Mouse (Mus musculus) heart, embryonic 14.5 days (tissue): ENCODE measurements at regions not wholly inside any gene's neighbourhood (a gene's known extent, or its start where the extent isn't known, plus 50 kb on each side); places are given as distances from the start of the nearest gene placed in this dataset.

Experiments
- ATAC-seq: fragments of 200-750 bp; cut with Nextera tagmentation; 2 replicates; pipeline ENCODE4 v1.8.0; 2017; ENCODE audit warnings: low read depth, moderate TSS enrichment; ENCODE audit not compliant: insufficient number of reproducible peaks, insufficient read depth, low FRiP score
- H3K27ac ChIP-seq, 2 experiments: fragments of 200-500 bp in 1 of 2; fragments of 300-500 bp in 1 of 2; sonication (generic) in 1 of 2; replicated peaks in 1 of 2; 2 replicates each; pipeline ENCODE4 v1.5.1; 2012 to 2014; ENCODE audit warnings: low read depth in 2 of 2, low read length in 2 of 2, control low read depth in 1 of 2, mild to moderate bottlenecking in 1 of 2, mixed read lengths in 1 of 2; ENCODE audit not compliant: control insufficient read depth in 1 of 2, insufficient read depth in 1 of 2
- H3K27me3 ChIP-seq: fragments of 300-500 bp; sonication (generic); 2 replicates; pipeline ENCODE4 v1.6.1; 2014; ENCODE audit warnings: mild to moderate bottlenecking, low read length, control low read depth; ENCODE audit not compliant: control insufficient read depth, insufficient read depth
- H3K36me3 ChIP-seq: fragments of 300-500 bp; sonication (generic); 2 replicates; pipeline ENCODE4 v1.6.1; 2014; ENCODE audit warnings: mild to moderate bottlenecking, control low read depth, low read length, mixed read lengths; ENCODE audit not compliant: control insufficient read depth, insufficient read depth
- H3K4me1 ChIP-seq, 2 experiments: fragments of 200-500 bp in 1 of 2; fragments of 300-500 bp in 1 of 2; sonication (generic) in 1 of 2; 2 replicates each; pipeline ENCODE4 v1.6.1; 2012 to 2014; ENCODE audit warnings: low read length in 2 of 2, control low read depth in 1 of 2, mixed read lengths in 1 of 2; ENCODE audit not compliant: control insufficient read depth in 2 of 2, insufficient read depth in 2 of 2
- H3K4me2 ChIP-seq: fragments of 300-500 bp; sonication (generic); 2 replicates; pipeline ENCODE4 v1.6.1; 2014; ENCODE audit warnings: mild to moderate bottlenecking, low read length
- H3K4me3 ChIP-seq, 2 experiments: fragments of 200-500 bp in 1 of 2; fragments of 300-500 bp in 1 of 2; sonication (generic) in 1 of 2; 2 replicates each; pipeline ENCODE4 v1.5.1; 2012 to 2014; ENCODE audit warnings: low read length in 2 of 2, mild to moderate bottlenecking in 2 of 2, control low read depth in 1 of 2, low read depth in 1 of 2, moderate library complexity in 1 of 2; ENCODE audit not compliant: control insufficient read depth in 1 of 2, insufficient read depth in 1 of 2
- H3K9ac ChIP-seq: fragments of 300-500 bp; sonication (generic); 2 replicates; pipeline ENCODE4 v1.6.1; 2014; ENCODE audit warnings: mild to moderate bottlenecking, low read length
- H3K9me3 ChIP-seq: fragments of 300-500 bp; sonication (generic); 2 replicates; pipeline ENCODE4 v1.6.1; 2016; ENCODE audit warnings: low read length, control low read depth; ENCODE audit not compliant: control insufficient read depth
- WGBS: fragments of 180-500 bp; shearing (Covaris S2); extraction: QIAGEN DNeasy Blood & Tissue Kit; methylation state at CpG from one replicate; pipeline ENCODE4 v1.1.7; 2014; 5-methylcytosine and 5-hydroxymethylcytosine counted together

- H3K4me1 ChIP-seq, result no peaks in the 10 kb centered on the region
- WGBS, result 68% methylated on average over 2 of the region's 2 CpGs
- no peaks in the 10 kb centered on the region for H3K36me3 ChIP-seq
- H3K9me3 ChIP-seq, result no peaks in the 10 kb centered on the region
- no peak for ATAC-seq
- H3K27me3 ChIP-seq, result no peaks in the 10 kb centered on the region
- H3K9ac ChIP-seq, result no peak overlapping the region
- H3K27ac ChIP-seq, result no peak overlapping the region
- no peak overlapping the region for H3K4me2 ChIP-seq
- H3K4me3 ChIP-seq, result no peak overlapping the region
These were observed 580.3 kb downstream of the Rwdd3 start for GRCm38 (mm10) chr3:120591183-120591582.

GRCm38 (mm10) chr3:120570806-120571425 lies 600.6 kb downstream of the Rwdd3 start:
- WGBS, result 19% methylated on average over 6 of the region's 6 CpGs
- H3K9ac ChIP-seq, result no peak overlapping the region
- no peak for ATAC-seq
- H3K4me1 ChIP-seq, result no peaks in the 10 kb centered on the region
- peak overlapping the region; percentile 23; the same call in 1 of the 2 replicates for H3K4me2 ChIP-seq
- no peaks in the 10 kb centered on the region for H3K27me3 ChIP-seq
- no peaks in the 10 kb centered on the region for H3K9me3 ChIP-seq
- no peaks in the 10 kb centered on the region for H3K36me3 ChIP-seq
- H3K4me3 ChIP-seq, result no peak overlapping the region
- no peak overlapping the region for H3K27ac ChIP-seq

- Histone ChIP-seq H3K9ac (0 out of 2 replicates have a peak overlapping the region, but pooled peaks have one; percentile 9), H3K36me3 (no peaks in the 10 kb centered on the region), H3K27ac (no peak overlapping the region), H3K4me2 (peak overlapping the region; percentile 64), H3K4me1 (peaks cover 4 to 12% of the 10 kb centered on the region in 2 experiments; a peak in 3 of 4 replicates), H3K27me3 (no peaks in the 10 kb centered on the region), H3K9me3 (no peaks in the 10 kb centered on the region), H3K4me3 (peak overlapping the region; percentile 22 to 31)
- ATAC-seq, result no peak
- 20% methylated on average over 21 of the region's 21 CpGs for WGBS
These were observed 629.7 kb downstream of the Rwdd3 start for GRCm38 (mm10) chr3:120541556-120542476.

GRCm38 (mm10) chr3:120533901-120534300 lies 637.6 kb downstream of the Rwdd3 start:
- H3K27me3 ChIP-seq, result no peaks in the 10 kb centered on the region
- H3K4me1 ChIP-seq, result no peaks in the 10 kb centered on the region
- no peak overlapping the region for H3K27ac ChIP-seq
- no peak for ATAC-seq
- H3K4me3 ChIP-seq, result no peak overlapping the region
- no peak overlapping the region for H3K9ac ChIP-seq
- H3K36me3 ChIP-seq, result no peaks in the 10 kb centered on the region
- no peak overlapping the region for H3K4me2 ChIP-seq
- 76% methylated on average over 3 of the region's 3 CpGs for WGBS
- no peaks in the 10 kb centered on the region for H3K9me3 ChIP-seq

- H3K9ac ChIP-seq, result no peak overlapping the region
- H3K9me3 ChIP-seq, result no peaks in the 10 kb centered on the region
- H3K27me3 ChIP-seq, result no peaks in the 10 kb centered on the region
- no peaks in the 10 kb centered on the region for H3K4me1 ChIP-seq
- WGBS, result 65% methylated on average over 9 of the region's 9 CpGs
- no peaks in the 10 kb centered on the region for H3K36me3 ChIP-seq
- no peak for ATAC-seq
- no peak overlapping the region for H3K27ac ChIP-seq
- H3K4me3 ChIP-seq, result no peak overlapping the region
- H3K4me2 ChIP-seq, result no peak overlapping the region
These were observed 639.5 kb downstream of the Rwdd3 start for GRCm38 (mm10) chr3:120531880-120532580.

- 92% methylated on average over 1 of the region's 1 CpGs for WGBS
- H3K4me1 ChIP-seq, result no peaks in the 10 kb centered on the region
- no peak for ATAC-seq
- no peak overlapping the region for H3K27ac ChIP-seq
- no peaks in the 10 kb centered on the region for H3K9me3 ChIP-seq
- no peaks in the 10 kb centered on the region for H3K27me3 ChIP-seq
- no peak overlapping the region for H3K9ac ChIP-seq
- no peaks in the 10 kb centered on the region for H3K36me3 ChIP-seq
- H3K4me2 ChIP-seq, result no peak overlapping the region
- no peak overlapping the region for H3K4me3 ChIP-seq
These were observed 659.8 kb downstream of the Rwdd3 start for GRCm38 (mm10) chr3:120511651-120512050.

- Histone ChIP-seq H3K27ac (no peak overlapping the region), H3K27me3 (no peaks in the 10 kb centered on the region), H3K4me2 (no peak overlapping the region), H3K9ac (no peak overlapping the region), H3K9me3 (no peaks in the 10 kb centered on the region), H3K4me1 (no peaks in the 10 kb centered on the region), H3K4me3 (no peak overlapping the region), H3K36me3 (no peaks in the 10 kb centered on the region)
- 78% methylated on average over 4 of the region's 4 CpGs for WGBS
- ATAC-seq, result no peak
These were observed 672.6 kb downstream of the Rwdd3 start for GRCm38 (mm10) chr3:120498937-120499336.
